13 mouse cellular contexts compared by ENCODE assay signal in the genomic region with DNA sequence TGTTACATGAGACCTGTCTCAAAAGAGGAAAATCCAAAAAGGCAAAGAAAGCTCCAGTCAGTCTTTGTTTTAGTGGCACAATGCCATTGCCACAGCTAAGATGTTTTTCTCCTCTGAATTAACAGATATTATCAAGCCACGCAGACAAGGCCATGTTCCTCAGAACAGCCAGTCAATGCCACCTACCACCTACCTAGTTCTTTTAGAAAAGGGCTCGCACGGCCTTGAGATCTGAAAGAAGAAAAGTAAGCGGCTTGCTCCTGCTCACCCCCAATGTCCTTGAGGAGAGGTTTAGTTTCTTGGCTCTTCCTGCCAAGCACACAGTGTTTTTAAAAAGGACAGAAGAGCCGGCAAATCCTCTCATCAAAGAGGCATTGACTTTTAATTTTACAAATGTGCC.
"Had no signal": no experiment of that assay in that cellular context is flagged by ENCODE, and none has a peak within 500 bp of the region (broad histone marks: within the 10 kb centered on the region; RNA-seq: fewer than 3 reads in every experiment).

No protein-coding gene starts in this region.

- H3K4me3 ChIP-seq: limb, embryonic 12.5 days; midbrain, embryonic 13.5 days had no signal

- H3K27me3 ChIP-seq: limb, embryonic 12.5 days; midbrain, embryonic 13.5 days had no signal

- H3K4me2 ChIP-seq: limb, embryonic 12.5 days; midbrain, embryonic 13.5 days had no signal

- ATAC-seq: intestine, postnatal 0 days had no signal

- H3K36me3 ChIP-seq: limb, embryonic 12.5 days; midbrain, embryonic 13.5 days had no signal

- H3K9ac ChIP-seq: limb, embryonic 12.5 days; liver, embryonic 14.5 days; midbrain, embryonic 13.5 days had no signal

- H3K9me3 ChIP-seq: limb, embryonic 12.5 days; midbrain, embryonic 13.5 days had no signal

- DNase-seq: kidney, adult 9 months; kidney, postnatal 36 days; layer of hippocampus, adult 9-11 months; layer of hippocampus, postnatal 36 days; lung, adult 18-20 months; right cerebral cortex, postnatal 14 days; thymus, adult 2 months; thymus, postnatal 25 days had no signal

- H3K27ac ChIP-seq: kidney, postnatal 0 days; limb, embryonic 12.5 days; liver, embryonic 14.5 days; midbrain, embryonic 13.5 days had no signal
